Comparison of ENCODE assay signal across 9 mouse cellular contexts in the genomic region with DNA sequence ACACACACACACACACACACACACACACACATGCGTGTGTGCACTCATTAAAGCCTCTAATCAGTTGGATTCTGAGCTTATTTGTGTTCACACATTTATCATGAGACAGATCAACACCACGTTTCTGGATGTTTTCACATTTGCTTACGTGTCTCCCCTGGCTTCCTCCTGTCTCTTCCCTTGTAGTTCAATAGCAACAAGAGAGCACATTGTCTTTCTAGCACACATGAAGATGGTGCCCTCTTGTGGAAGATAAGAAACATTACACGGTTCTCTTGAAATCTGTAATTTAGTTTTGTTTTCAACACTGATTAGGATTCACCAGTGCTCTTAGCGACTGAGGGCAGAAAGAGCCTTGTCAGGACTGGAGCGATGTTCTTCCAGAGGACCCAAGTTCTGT. TPM values are rescaled to one million over a fixed set of nuclear protein-coding genes. Genes with fewer than 3 reads are reported as not detected.
DNase-seq lines count a peak whose midpoint lies in the region; ATAC-seq and TF ChIP-seq lines count a peak whose summit lies in the region.
"Had no signal": no experiment of that assay in that cellular context is flagged by ENCODE, and none has a peak within 500 bp of the region (broad histone marks: within the 10 kb centered on the region; RNA-seq: fewer than 3 reads in every experiment).

No protein-coding gene starts in this region.

- ATAC-seq in hindbrain, embryonic 11.5 days (ENCODE audit: low FRiP score), result no peak; the same call in 1 of the 2 replicates
- peak; percentile 86 for ATAC-seq in megakaryocyte, adult 5-6 weeks (ENCODE audit: poor library complexity, severe bottlenecking)

- H3K27me3 ChIP-seq in hindbrain, embryonic 11.5 days (ENCODE audit: control insufficient read depth, insufficient read depth, low read length), result no peaks in the 10 kb centered on the region
- no peaks in the 10 kb centered on the region for H3K27me3 ChIP-seq in hindbrain, embryonic 10.5 days (ENCODE audit: insufficient read depth, poor library complexity, severe bottlenecking)
- H3K27me3 ChIP-seq: embryonic facial prominence, embryonic 13.5 days had no signal

- H3K36me3 ChIP-seq in hindbrain, embryonic 11.5 days (ENCODE audit: control insufficient read depth, insufficient read depth, low read length), result no peaks in the 10 kb centered on the region
- no peaks in the 10 kb centered on the region for H3K36me3 ChIP-seq in hindbrain, embryonic 10.5 days
- H3K36me3 ChIP-seq: embryonic facial prominence, embryonic 13.5 days had no signal

- H3K9ac ChIP-seq in hindbrain, embryonic 11.5 days (ENCODE audit: low read depth, low read length), result no peak overlapping the region
- H3K9ac ChIP-seq: embryonic facial prominence, embryonic 13.5 days had no signal

- 29% methylated on average over 6 of the region's 6 CpGs for WGBS in hindbrain, embryonic 11.5 days
- WGBS in hindbrain, embryonic 10.5 days, result 30% methylated on average over 6 of the region's 6 CpGs

- no peaks in the 10 kb centered on the region for H3K4me1 ChIP-seq in hindbrain, embryonic 11.5 days (replicated peaks; ENCODE audit: control insufficient read depth, insufficient read depth, low read length)
- no peaks in the 10 kb centered on the region for H3K4me1 ChIP-seq in hindbrain, embryonic 10.5 days (replicated peaks)
- H3K4me1 ChIP-seq in bone marrow macrophage, adult 2 months (ENCODE audit: control insufficient read depth, insufficient read depth, low read length), result no peaks in the 10 kb centered on the region; the same call in 1 of the 2 replicates
- H3K4me1 ChIP-seq: embryonic facial prominence, embryonic 13.5 days had no signal

- H3K9me3 ChIP-seq in hindbrain, embryonic 11.5 days (ENCODE audit: control insufficient read depth, low read length), result no peaks in the 10 kb centered on the region
- H3K9me3 ChIP-seq in hindbrain, embryonic 10.5 days, result no peaks in the 10 kb centered on the region
- H3K9me3 ChIP-seq: embryonic facial prominence, embryonic 13.5 days had no signal

- no peak overlapping the region for H3K4me2 ChIP-seq in hindbrain, embryonic 11.5 days (replicated peaks; ENCODE audit: low read depth, low read length)
- H3K4me2 ChIP-seq: embryonic facial prominence, embryonic 13.5 days had no signal

- no peak overlapping the region for H3K27ac ChIP-seq in hindbrain, embryonic 11.5 days (ENCODE audit: low read depth, low read length)
- no peak overlapping the region for H3K27ac ChIP-seq in hindbrain, embryonic 10.5 days
- no peak overlapping the region for H3K27ac ChIP-seq in bone marrow macrophage, adult 2 months (ENCODE audit: insufficient read depth, low read depth, low read length)
- H3K27ac ChIP-seq: embryonic facial prominence, embryonic 13.5 days had no signal

- H3K4me3 ChIP-seq in hindbrain, embryonic 11.5 days (ENCODE audit: low read depth, low read length), result no peak overlapping the region
- no peak overlapping the region for H3K4me3 ChIP-seq in hindbrain, embryonic 10.5 days
- peak overlapping the region; percentile 32; the same call in 1 of the 2 replicates for H3K4me3 ChIP-seq in bone marrow macrophage, adult 2 months (ENCODE audit: insufficient read depth, low read length)
- H3K4me3 ChIP-seq: embryonic facial prominence, embryonic 13.5 days had no signal

- peak; percentile 43 for DNase-seq in hindbrain, embryonic 11.5 days (ENCODE audit: low spot score)
- DNase-seq in hindbrain, embryonic 10.5 days (ENCODE audit: low spot score), result no peak
- DNase-seq in CD4-positive helper T cell, adult 2 months (ENCODE audit: low read depth, low spot score), result peak; percentile 49
- DNase-seq in thymus, postnatal 4 days, result peak; percentile 45
- DNase-seq in frontal cortex, postnatal 14 days (ENCODE audit: low spot score in 2 of 2), result no peak
- DNase-seq in cerebellum, postnatal 25 days, result no peak

- TF ChIP-seq CTCF in bone marrow macrophage, adult 2 months (IDR thresholded peaks at IDR 0.05; ENCODE audit: low read depth, low read length), result no peak

- no peak for TF ChIP-seq POLR2A in bone marrow macrophage, adult 2 months (IDR thresholded peaks at IDR 0.05; ENCODE audit: borderline replicate concordance, low read depth, low read length)

RNA-seq across cellular contexts. Expression of gene Rgsl1, which starts 2.9 kb away (rescaled TPM):
- polyA plus RNA-seq in hindbrain, embryonic 11.5 days (2014; fragmentation: Nextera tagmentation; extraction: Ambion mirVana), result 0.08 TPM in 1 of 2 replicates, not detected in the other
- polyA plus RNA-seq in hindbrain, embryonic 10.5 days (2016; fragmentation: Nextera tagmentation; extraction: Ambion mirVana), result 0.10 TPM in 1 of 2 replicates, not detected in the other
- polyA plus RNA-seq in bone marrow macrophage, adult 2 months (2012; ENCODE audit: insufficient read depth, insufficient read length, missing spikeins), result 0.36 and 0.49 TPM in 2 replicates
- total RNA-seq in megakaryocyte, adult 5-6 weeks (2015), result not detected in 2 replicates
- not detected in 2 replicates for total RNA-seq in megakaryocyte, adult 5-6 weeks (2017)

RNA-seq across cellular contexts. Expression of gene Teddm1b, which starts 27.3 kb away (rescaled TPM):
- 0.31 and 0.33 TPM in 2 replicates for polyA plus RNA-seq in hindbrain, embryonic 11.5 days (2014; fragmentation: Nextera tagmentation; extraction: Ambion mirVana)
- 0.56 and 0.58 TPM in 2 replicates for polyA plus RNA-seq in hindbrain, embryonic 10.5 days (2016; fragmentation: Nextera tagmentation; extraction: Ambion mirVana)
- polyA plus RNA-seq in bone marrow macrophage, adult 2 months (2012; ENCODE audit: insufficient read depth, insufficient read length, missing spikeins), result not detected in 2 replicates
- 0.09 TPM in 1 of 2 replicates, not detected in the other for total RNA-seq in megakaryocyte, adult 5-6 weeks (2015)
- 0.18 TPM in 1 of 2 replicates, not detected in the other for total RNA-seq in megakaryocyte, adult 5-6 weeks (2017)

RNA-seq across cellular contexts. Expression of gene Teddm1a, which starts 44.7 kb away (rescaled TPM):
- polyA plus RNA-seq in hindbrain, embryonic 11.5 days (2014; fragmentation: Nextera tagmentation; extraction: Ambion mirVana), result 0.15 TPM in 1 of 2 replicates, not detected in the other
- polyA plus RNA-seq in hindbrain, embryonic 10.5 days (2016; fragmentation: Nextera tagmentation; extraction: Ambion mirVana), result not detected in 2 replicates
- not detected in 2 replicates for polyA plus RNA-seq in bone marrow macrophage, adult 2 months (2012; ENCODE audit: insufficient read depth, insufficient read length, missing spikeins)
- total RNA-seq in megakaryocyte, adult 5-6 weeks (2015), result not detected in 2 replicates
- not detected in 2 replicates for total RNA-seq in megakaryocyte, adult 5-6 weeks (2017)
- polyA plus RNA-seq: embryonic facial prominence, embryonic 13.5 days had no signal

RNA-seq across cellular contexts. Expression of gene Glul, which starts 52.9 kb away (rescaled TPM):
- polyA plus RNA-seq in hindbrain, embryonic 11.5 days (2014; fragmentation: Nextera tagmentation; extraction: Ambion mirVana), result 130 and 143 TPM in 2 replicates
- polyA plus RNA-seq in hindbrain, embryonic 10.5 days (2016; fragmentation: Nextera tagmentation; extraction: Ambion mirVana), result 128 and 133 TPM in 2 replicates
- polyA plus RNA-seq in bone marrow macrophage, adult 2 months (2012; ENCODE audit: insufficient read depth, insufficient read length, missing spikeins), result 261 and 292 TPM in 2 replicates
- 58.1 and 63.4 TPM in 2 replicates for total RNA-seq in megakaryocyte, adult 5-6 weeks (2015)
- 79.0 and 91.0 TPM in 2 replicates for total RNA-seq in megakaryocyte, adult 5-6 weeks (2017)

RNA-seq across cellular contexts. Expression of gene Teddm2, which starts 53.2 kb away (rescaled TPM):
- 0.49 and 0.51 TPM in 2 replicates for polyA plus RNA-seq in hindbrain, embryonic 11.5 days (2014; fragmentation: Nextera tagmentation; extraction: Ambion mirVana)
- 0.46 and 0.56 TPM in 2 replicates for polyA plus RNA-seq in hindbrain, embryonic 10.5 days (2016; fragmentation: Nextera tagmentation; extraction: Ambion mirVana)
- 0.35 and 0.60 TPM in 2 replicates for polyA plus RNA-seq in bone marrow macrophage, adult 2 months (2012; ENCODE audit: insufficient read depth, insufficient read length, missing spikeins)
- total RNA-seq in megakaryocyte, adult 5-6 weeks (2015), result 0.55 and 0.56 TPM in 2 replicates
- total RNA-seq in megakaryocyte, adult 5-6 weeks (2017), result 0.04 and 0.41 TPM in 2 replicates

Comparison
In these comparisons a context has a peak if more than half of its experiments do, and no peak if none do; other contexts are left out.
1. DNase-seq: peak in hindbrain, embryonic 11.5 days (single experiment), CD4-positive helper T cell, adult 2 months (single experiment) and thymus, postnatal 4 days (single experiment); none in hindbrain, embryonic 10.5 days (single experiment), frontal cortex, postnatal 14 days (0 of 2) and cerebellum, postnatal 25 days (0 of 2).